Mouse (Mus musculus): ENCODE measurements around the gene Supt5. TPM values are rescaled to one million over a fixed set of nuclear protein-coding genes. Genes with fewer than 3 reads are reported as not detected.

Supt5 gene
- total and polyA plus RNA-seq, 3 experiments, result 35.5 to 111 (median 67.3) TPM

GRCm38 (mm10) chr7:28385196-28385595, 46.6 kb upstream of the Supt5 start:
- Histone ChIP-seq H3K27me3 (replicated peaks) (no peaks in the 10 kb centered on the region), H3K4me3 (replicated peaks in 1 of 3; ENCODE audit: low read depth in 2 of 3, low read length in 2 of 3, poor library complexity in 1 of 3) (no peak overlapping the region), H3K4me2 (ENCODE audit: insufficient read depth, low read depth, poor library complexity, severe bottlenecking) (no peak overlapping the region), H3K9me3 (replicated peaks; ENCODE audit: low read length) (no peaks in the 10 kb centered on the region), H3K4me1 (ENCODE audit: control insufficient read depth in 1 of 2, insufficient read depth in 2 of 2) (peaks cover 35 to 62% of the 10 kb centered on the region in 2 experiments), H3K79me2 (replicated peaks; ENCODE audit: control insufficient read depth, extremely low read depth, insufficient read depth, poor library complexity, severe bottlenecking) (no peaks in the 10 kb centered on the region), H3K27ac (ENCODE audit: insufficient read depth, low read depth) (no peak overlapping the region), H3K36me3 (replicated peaks in 1 of 2; ENCODE audit: control insufficient read depth in 1 of 2, insufficient read depth in 1 of 2, low read length in 1 of 2) (peaks cover 23 to 41% of the 10 kb centered on the region in 2 experiments), H3K9ac (ENCODE audit: insufficient read depth, low read depth) (no peak overlapping the region)
- TF ChIP-seq JUND (conservative IDR thresholded peaks at IDR 0.05; ENCODE audit: low read depth, low read length) (no peak), POLR2AphosphoS2 (IDR thresholded peaks at IDR 0.05; ENCODE audit: low read depth, low read length) (no peak), SMC3 (IDR thresholded peaks at IDR 0.05; ENCODE audit: low read depth, low read length) (no peak), POLR2A (IDR thresholded peaks at IDR 0.05; ENCODE audit: low read depth, low read length) (no peak), ZKSCAN1 (IDR thresholded peaks at IDR 0.05; ENCODE audit: borderline replicate concordance, low read depth, low read length) (no peak), TBP (conservative IDR thresholded peaks at IDR 0.05; ENCODE audit: low read depth, low read length) (no peak), MYC (IDR thresholded peaks at IDR 0.05; ENCODE audit: low read depth, low read length) (no peak), RCOR1 (conservative IDR thresholded peaks at IDR 0.05; ENCODE audit: low read depth, low read length) (no peak), TCF12 (IDR thresholded peaks at IDR 0.05; ENCODE audit: low read depth, low read length) (no peak)
- no peak for DNase-seq (ENCODE audit: extremely low read depth)
- in situ Hi-C loops (cut with MboI; ENCODE audit: low pct_ligation_motif_present, low pct_unique_long_range_greater_than_20kb, low sequenced_read_pairs), result no loop called here
- dilution Hi-C loops (cut with MboI; ENCODE audit: extremely low pct_ligation_motif_present, extremely low pct_unique_long_range_greater_than_20kb, low sequenced_read_pairs), result no loop called here

DNA sequence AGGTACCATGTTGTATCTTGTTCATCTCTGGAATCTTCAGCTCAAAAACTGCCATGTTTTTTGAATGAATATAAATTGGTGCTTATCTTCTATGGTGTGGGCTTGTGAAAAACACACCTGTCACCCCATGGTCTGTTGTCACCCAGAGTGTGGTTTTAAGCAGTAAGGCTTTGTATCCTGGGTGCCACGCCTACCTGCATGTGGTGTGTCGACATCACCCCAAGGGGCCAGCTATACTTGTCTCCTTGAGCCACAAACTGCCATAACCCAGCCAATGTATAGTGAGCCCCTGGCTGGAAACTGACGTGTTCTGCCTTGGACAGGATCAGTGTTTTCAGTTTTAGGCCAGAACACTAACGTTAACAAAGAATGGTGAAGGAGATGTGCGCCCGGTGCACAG, 45.6 kb upstream of the Supt5 start:
- dilution Hi-C loops (cut with MboI; ENCODE audit: extremely low pct_ligation_motif_present, extremely low pct_unique_long_range_greater_than_20kb, low sequenced_read_pairs) (no loop called here), in situ Hi-C loops (cut with MboI; ENCODE audit: low pct_ligation_motif_present, low pct_unique_long_range_greater_than_20kb, low sequenced_read_pairs) (no loop called here)
- Histone ChIP-seq H3K9me3 (replicated peaks; ENCODE audit: low read length) (no peaks in the 10 kb centered on the region), H3K4me1 (ENCODE audit: control insufficient read depth in 1 of 2, insufficient read depth in 2 of 2) (peaks cover 35 to 70% of the 10 kb centered on the region in 2 experiments), H3K36me3 (replicated peaks in 1 of 2; ENCODE audit: control insufficient read depth in 1 of 2, insufficient read depth in 1 of 2, low read length in 1 of 2) (peaks cover 13 to 32% of the 10 kb centered on the region in 2 experiments), H3K27me3 (replicated peaks) (no peaks in the 10 kb centered on the region), H3K9ac (ENCODE audit: insufficient read depth, low read depth) (no peak overlapping the region), H3K79me2 (replicated peaks; ENCODE audit: control insufficient read depth, extremely low read depth, insufficient read depth, poor library complexity, severe bottlenecking) (no peaks in the 10 kb centered on the region), H3K4me2 (ENCODE audit: insufficient read depth, low read depth, poor library complexity, severe bottlenecking) (no peak overlapping the region), H3K27ac (ENCODE audit: insufficient read depth, low read depth) (no peak overlapping the region), H3K4me3 (replicated peaks in 1 of 3; ENCODE audit: low read depth in 2 of 3, low read length in 2 of 3, poor library complexity in 1 of 3) (no peak overlapping the region)
- DNase-seq (ENCODE audit: extremely low read depth), result no peak
- TF ChIP-seq ELF1 (IDR thresholded peaks at IDR 0.05; ENCODE audit: low read depth, low read length) (no peak), ZC3H11A (IDR thresholded peaks at IDR 0.05; ENCODE audit: low read depth, low read length) (no peak), TCF12 (IDR thresholded peaks at IDR 0.05; ENCODE audit: low read depth, low read length) (no peak), MAZ (IDR thresholded peaks at IDR 0.05; ENCODE audit: low read depth, low read length) (no peak), RCOR1 (conservative IDR thresholded peaks at IDR 0.05; ENCODE audit: low read depth, low read length) (no peak), IRF4 (IDR thresholded peaks at IDR 0.05; ENCODE audit: low read depth, low read length) (no peak), KAT2A (IDR thresholded peaks at IDR 0.05; ENCODE audit: insufficient replicate concordance, low read length) (no peak), E2F4 (IDR thresholded peaks at IDR 0.05; ENCODE audit: insufficient replicate concordance, low read depth, low read length) (no peak), UBTF (IDR thresholded peaks at IDR 0.05; ENCODE audit: low read depth, low read length) (no peak), ETS1 (conservative IDR thresholded peaks at IDR 0.05; ENCODE audit: low read depth, low read length) (no peak), MXI1 (IDR thresholded peaks at IDR 0.05; ENCODE audit: low read depth, low read length) (0 out of 2 replicates have a peak, but pooled peaks have one; percentile 27), SIN3A (IDR thresholded peaks at IDR 0.05; ENCODE audit: low read length) (no peak; the same call in 1 of the 2 replicates), PAX5 (IDR thresholded peaks at IDR 0.05; ENCODE audit: low read length) (no peak), ZMIZ1 (IDR thresholded peaks at IDR 0.05; ENCODE audit: low read depth, low read length) (no peak), ZNF384 (IDR thresholded peaks at IDR 0.05; ENCODE audit: low read depth, low read length) (no peak), MAX (IDR thresholded peaks at IDR 0.05; ENCODE audit: low read length) (0 out of 2 replicates have a peak, but pooled peaks have one; percentile 26)
